Mouse (Mus musculus) B cell, adult 62 days (primary cell): ENCODE results near the gene Vax1. TPM values are rescaled to one million over a fixed set of nuclear protein-coding genes. Genes with fewer than 3 reads are reported as not detected.

ENCODE experiments used
- total RNA-seq: library from RNA; stranded (reverse); gene quantifications from 4 replicates; pipeline ENCODE4 v1.2.4, GENCODE M21; 2023

Gene Vax1
- not detected in 4 replicates for total RNA-seq

DNA sequence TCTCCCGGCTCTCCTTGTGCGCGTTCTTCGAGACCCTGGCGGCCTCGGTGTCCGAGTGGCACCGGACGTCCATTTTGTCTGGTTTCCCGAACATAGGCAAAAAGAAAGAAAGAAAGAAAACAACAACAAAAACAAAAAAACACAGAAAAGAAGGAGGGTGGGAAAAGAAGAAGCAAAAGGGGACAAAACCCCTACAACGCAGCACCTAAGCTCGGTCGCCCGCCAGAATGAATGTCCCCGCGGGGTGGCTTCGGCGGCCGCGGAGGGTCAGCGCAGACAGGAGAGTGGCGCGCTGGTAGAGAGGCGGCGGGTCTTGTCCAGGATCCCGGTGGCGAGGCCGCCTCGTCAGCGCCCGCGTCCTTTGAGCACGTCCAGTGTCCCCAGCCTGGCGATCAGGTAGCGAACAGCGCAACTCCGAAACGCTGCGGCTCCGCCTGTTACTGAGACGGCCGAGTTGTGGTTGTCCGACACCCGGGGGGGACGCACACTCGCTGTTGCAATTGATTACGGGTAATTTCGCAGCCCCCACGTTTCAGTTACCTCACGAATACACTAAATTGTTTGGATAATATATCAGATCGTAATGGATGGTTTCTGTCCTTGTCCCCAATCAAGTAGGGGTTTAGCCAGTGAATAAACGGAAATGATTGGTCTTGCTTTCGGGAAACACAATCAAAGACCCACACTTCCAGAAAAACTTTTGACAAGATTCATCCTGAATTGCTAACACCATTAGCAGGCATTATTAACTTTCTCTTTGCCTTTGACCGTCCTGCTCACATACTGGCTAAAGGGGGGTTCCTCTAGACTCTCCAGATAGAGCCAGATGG, at the start of gene Vax1:
Gene Vax1 (minus strand): TSS at position 121 of the 830 bp plus-strand sequence.

DNA sequence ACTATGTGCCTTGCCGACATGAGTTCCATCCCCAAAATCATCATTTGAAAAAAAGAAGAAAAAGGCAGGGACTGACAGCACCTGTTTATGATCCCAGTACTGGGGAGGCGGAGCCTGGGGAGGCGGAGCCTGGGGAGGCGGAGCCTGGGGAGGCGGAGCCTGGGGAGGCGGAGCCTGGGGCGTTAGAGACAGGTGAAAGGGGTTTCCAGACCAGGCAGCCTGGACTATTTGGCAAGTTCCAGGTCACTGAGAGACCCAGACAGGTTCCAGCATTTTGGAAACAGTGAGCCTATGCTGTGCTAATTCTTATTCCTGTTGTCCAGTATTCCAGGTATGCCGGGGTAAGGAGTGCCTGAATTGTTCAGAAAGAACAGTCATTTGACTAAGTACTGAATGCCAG, 49.1 kb upstream of the Vax1 start, which contains the start of gene Kcnk18:
Gene Kcnk18 (plus strand): TSS at position 224 of the 400 bp plus-strand sequence.

Other genes with a start within 250 kb of the Vax1 start
- not detected in 4 replicates for gene Eno4, start 226.6 kb downstream of the Vax1 start, total RNA-seq
- 3.9 to 5.1 TPM (median 4.6 TPM) in 4 replicates for gene Hspa12a, start 226.4 kb downstream of the Vax1 start, total RNA-seq
- gene Shtn1, start 94.0 kb downstream of the Vax1 start, total RNA-seq, result 0.15 to 0.31 TPM (median 0.23 TPM) in 4 replicates
- not detected in 4 replicates for gene Kcnk18, start 49.2 kb upstream of the Vax1 start, total RNA-seq
- gene Slc18a2, start 90.8 kb upstream of the Vax1 start, total RNA-seq, result 0.20 to 0.38 TPM in 2 of 4 replicates, not detected in the others
- 1,271 to 1,483 TPM (median 1,390 TPM) in 4 replicates for gene Rps12-ps3, start 152.2 kb upstream of the Vax1 start, total RNA-seq
- 44.4 to 45.7 TPM (median 44.8 TPM) in 4 replicates for gene Pdzd8, start 175.7 kb upstream of the Vax1 start, total RNA-seq